Mouse (Mus musculus) liver, embryonic 14.5 days (tissue): ENCODE data around the gene Xbp1. TPM values are rescaled to one million over a fixed set of nuclear protein-coding genes. Genes with fewer than 3 reads are reported as not detected.
"Not testable (repeated sequence)": the region's sequence is repeated elsewhere in the genome, so short reads cannot be mapped to it uniquely, and the experiment has no call there.

Experiments used
- ATAC-seq: fragments of 200-750 bp; cut with Nextera tagmentation; 2 replicates; pipeline ENCODE4 v1.8.0; 2017; ENCODE audit warnings: moderate number of reproducible peaks, mild to moderate bottlenecking, moderate library complexity; ENCODE audit not compliant: insufficient read depth
- DNase-seq, 3 experiments: peaks; one replicate each; pipeline ENCODE4 v3.0.0-alpha.2; 2012 to 2013; ENCODE audit warnings: low read depth in 3 of 3, low spot score in 3 of 3
- H3K27ac ChIP-seq: fragments of 300-500 bp; sonication (generic); 2 replicates; pipeline ENCODE4 v1.5.1; 2014; ENCODE audit warnings: moderate library complexity, mild to moderate bottlenecking, control low read depth, inconsistent platforms
- H3K27me3 ChIP-seq: fragments of 300-500 bp; sonication (generic); 2 replicates; pipeline ENCODE4 v1.6.1; 2014; ENCODE audit warnings: mild to moderate bottlenecking, low read length, moderate library complexity; ENCODE audit not compliant: control insufficient read depth, insufficient read depth
- H3K36me3 ChIP-seq: fragments of 300-500 bp; sonication (generic); replicated peaks from 2 replicates; pipeline ENCODE4 v1.6.1; 2014; ENCODE audit warnings: low read depth; ENCODE audit not compliant: control insufficient read depth, insufficient read depth
- H3K4me1 ChIP-seq, 2 experiments: fragments of 200-500 bp in 1 of 2; fragments of 300-500 bp in 1 of 2; sonication (generic) in 1 of 2; replicated peaks; 2 replicates each; pipeline ENCODE4 v1.6.1; 2012 to 2014; ENCODE audit warnings: antibody characterized with exemption in 1 of 2, inconsistent platforms in 1 of 2, low read length in 1 of 2; ENCODE audit not compliant: control insufficient read depth in 2 of 2, insufficient read depth in 2 of 2
- H3K4me2 ChIP-seq: fragments of 300-500 bp; sonication (generic); 2 replicates; pipeline ENCODE4 v1.6.1; 2014; ENCODE audit warnings: low read depth, mild to moderate bottlenecking, control low read depth, moderate library complexity
- H3K4me3 ChIP-seq, 2 experiments: fragments of 200-500 bp in 1 of 2; fragments of 300-500 bp in 1 of 2; sonication (generic) in 1 of 2; 2 replicates each; pipeline ENCODE4 v1.5.1; 2012 to 2014; ENCODE audit warnings: low read depth in 2 of 2, low read length in 2 of 2, mild to moderate bottlenecking in 2 of 2, control low read depth in 1 of 2, inconsistent platforms in 1 of 2, moderate library complexity in 1 of 2; ENCODE audit not compliant: insufficient read depth in 1 of 2
- H3K9ac ChIP-seq: fragments of 300-500 bp; sonication (generic); replicated peaks from 2 replicates; pipeline ENCODE4 v1.6.1; 2014; ENCODE audit warnings: mild to moderate bottlenecking, control low read depth, moderate library complexity
- H3K9me3 ChIP-seq: fragments of 300-500 bp; sonication (generic); 2 replicates; pipeline ENCODE4 v1.6.1; 2016; ENCODE audit warnings: low read length, mixed read lengths; ENCODE audit not compliant: control insufficient read depth
- CTCF ChIP-seq: IDR thresholded peaks from 2 replicates; pipeline ENCODE4 v1.5.1; 2016; ENCODE audit warnings: antibody characterized with exemption, low read depth, control low read depth
- EP300 ChIP-seq: IDR thresholded peaks from 2 replicates; pipeline ENCODE4 v1.6.1; 2016; ENCODE audit warnings: antibody characterized with exemption, low read depth
- WGBS: fragments of 180-500 bp; shearing (Covaris S2); extraction: QIAGEN DNeasy Blood & Tissue Kit; methylation state at CpG from one replicate; pipeline ENCODE4 v1.1.7; 2014; ENCODE audit not compliant: insufficient replicate concordance; 5-methylcytosine and 5-hydroxymethylcytosine counted together
- polyA plus RNA-seq, 2 experiments: library from polyadenylated mRNA; depleted of rRNA in 1 of 2; stranded (reverse) in 1 of 2; unstranded in 1 of 2; fragments of >200 nt; fragmentation: Nextera tagmentation in 1 of 2; extraction: Ambion mirVana in 1 of 2; gene quantifications; 2 replicates each; pipeline versions ENCODE4 v1.2.1 to v1.2.3; 2012 to 2014

Gene Xbp1
- polyA plus RNA-seq, 2 experiments, result 33.6 to 92.5 TPM

DNA sequence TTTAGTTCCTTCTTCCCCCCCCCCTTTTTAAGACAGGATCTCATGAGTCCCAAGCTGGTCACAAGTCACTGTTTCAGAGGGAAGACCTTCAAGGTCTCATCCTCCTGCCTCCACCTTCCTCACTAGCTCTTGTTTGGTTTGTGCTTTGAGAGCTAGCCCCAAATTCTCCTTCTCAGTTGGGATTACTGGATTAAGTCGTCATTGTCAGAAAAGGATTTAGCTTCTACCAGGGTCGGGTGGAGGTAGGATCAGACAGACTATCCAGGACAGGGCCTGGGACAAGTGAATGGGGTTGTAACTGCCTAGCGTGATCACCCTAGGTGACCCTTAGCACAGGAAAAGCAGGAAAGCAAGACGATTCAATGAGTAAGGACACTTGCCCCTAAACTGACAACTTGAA lies 19.9 kb downstream of the Xbp1 start:
- H3K4me1 ChIP-seq, result peaks cover 15 to 24% of the 10 kb centered on the region in 2 experiments
- no peak for TF ChIP-seq CTCF
- TF ChIP-seq EP300, result no peak
- peak overlapping the region; percentile 74 to 81; a peak in 3 of 4 replicates for H3K4me3 ChIP-seq
- no peak overlapping the region for H3K27ac ChIP-seq
- H3K36me3 ChIP-seq, result peaks cover 16% of the 10 kb centered on the region
- peak overlapping the region; percentile 79 for H3K9ac ChIP-seq
- ATAC-seq (no peak), DNase-seq (no peak)
- H3K9me3 ChIP-seq, result no peaks in the 10 kb centered on the region
- no peaks in the 10 kb centered on the region for H3K27me3 ChIP-seq
- 33% methylated on average over 4 of the region's 4 CpGs for WGBS
- H3K4me2 ChIP-seq, result peak overlapping the region; percentile 71

- Histone ChIP-seq H3K9me3 (no peaks in the 10 kb centered on the region), H3K36me3 (peaks cover 13% of the 10 kb centered on the region), H3K9ac (peak overlapping the region; percentile 79), H3K4me2 (peak overlapping the region; percentile 71), H3K27ac (peak overlapping the region; percentile 8), H3K27me3 (no peaks in the 10 kb centered on the region), H3K4me3 (peak overlapping the region; percentile 74 to 81), H3K4me1 (peaks cover 15 to 24% of the 10 kb centered on the region in 2 experiments)
- TF ChIP-seq EP300, result no peak
- TF ChIP-seq CTCF, result no peak
- no peak for DNase-seq
- WGBS, result 1% methylated on average over 28 of the region's 28 CpGs
- ATAC-seq, result no peak
Observed at GRCm38 (mm10) chr11:5541230-5541798, 20.9 kb downstream of the Xbp1 start.

GRCm38 (mm10) chr11:5541799-5542481 lies 21.5 kb downstream of the Xbp1 start, which contains the start of gene Ccdc117:
Gene Ccdc117, minus strand, starts transcription at chr11:5542187.
- ATAC-seq, result peak; percentile 98
- H3K27ac ChIP-seq, result peak within 1 kb of the TSS; percentile 8
- H3K4me1 ChIP-seq, result peaks cover 15 to 24% of the 10 kb centered on the region in 2 experiments
- no peaks in the 10 kb centered on the region for H3K9me3 ChIP-seq
- WGBS, result under 1% methylated on average over 65 of the region's 65 CpGs
- peaks cover 11% of the 10 kb centered on the region; the same call in 1 of the 2 replicates for H3K36me3 ChIP-seq
- DNase-seq, result peak; percentile 91 to 93 (median 93)
- H3K4me2 ChIP-seq, result peak within 1 kb of the TSS; percentile 71
- peak within 1 kb of the TSS; percentile 74 to 81 for H3K4me3 ChIP-seq
- TF ChIP-seq EP300, result 0 out of 2 replicates have a peak, but pooled peaks have one; percentile 23
- TF ChIP-seq CTCF, result peak; percentile 60
- H3K9ac ChIP-seq, result peak within 1 kb of the TSS; percentile 79
- no peaks in the 10 kb centered on the region for H3K27me3 ChIP-seq

DNA sequence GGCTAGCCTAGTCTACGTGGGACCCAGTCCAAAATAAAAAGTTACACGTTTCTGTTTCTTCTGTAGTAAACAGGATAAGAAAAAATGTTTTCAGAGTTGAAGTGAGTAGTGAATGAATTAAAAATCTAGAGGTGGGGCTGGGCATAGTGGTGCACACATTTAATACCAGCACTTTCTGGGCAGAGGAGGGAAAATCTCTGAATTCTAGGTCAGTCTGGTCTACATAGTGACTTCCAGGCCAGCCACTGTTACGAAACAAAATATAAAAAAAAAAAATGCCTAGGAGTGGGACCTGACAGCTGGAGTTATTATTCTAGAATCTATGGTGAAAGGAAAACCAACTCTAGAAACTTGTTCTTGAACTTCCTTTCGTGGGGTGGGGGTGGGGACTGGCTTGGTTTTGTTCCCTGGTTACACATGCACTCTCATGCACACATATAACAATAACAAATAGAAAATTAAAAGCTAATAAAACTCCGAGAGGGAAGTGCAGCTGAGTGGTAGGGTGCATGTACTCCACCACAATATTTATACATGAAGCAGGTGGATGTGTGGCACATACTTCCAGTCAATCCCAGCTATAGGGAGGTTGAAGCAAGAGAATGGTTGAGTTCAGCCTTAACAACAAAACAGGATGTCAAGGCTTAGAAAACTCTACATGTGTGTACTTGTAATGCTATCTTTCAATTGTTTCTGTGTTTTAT lies 22.2 kb downstream of the Xbp1 start:
- Histone ChIP-seq H3K36me3 (peaks cover 11% of the 10 kb centered on the region; the same call in 1 of the 2 replicates), H3K27me3 (no peaks in the 10 kb centered on the region), H3K27ac (no peak overlapping the region), H3K4me2 (peak overlapping the region; percentile 71), H3K9ac (no peak overlapping the region), H3K9me3 (no peaks in the 10 kb centered on the region), H3K4me1 (peaks cover 15 to 24% of the 10 kb centered on the region in 2 experiments), H3K4me3 (peak overlapping the region; percentile 74 to 81)
- ATAC-seq (no peak), DNase-seq (no peak)
- TF ChIP-seq CTCF (no peak), EP300 (no peak)
- WGBS, result 38% methylated on average over 5 of the region's 5 CpGs

GRCm38 (mm10) chr11:5543281-5543680 lies 22.8 kb downstream of the Xbp1 start:
- no peak overlapping the region for H3K4me3 ChIP-seq
- no peak overlapping the region for H3K4me2 ChIP-seq
- no peaks in the 10 kb centered on the region for H3K9me3 ChIP-seq
- H3K27me3 ChIP-seq, result no peaks in the 10 kb centered on the region
- no peak overlapping the region for H3K9ac ChIP-seq
- H3K36me3 ChIP-seq, result peaks cover 11% of the 10 kb centered on the region; the same call in 1 of the 2 replicates
- ATAC-seq (no peak), DNase-seq (no peak)
- WGBS, result 59% methylated on average over 1 of the region's 1 CpGs
- TF ChIP-seq CTCF (no peak), EP300 (no peak)
- no peak overlapping the region for H3K27ac ChIP-seq
- H3K4me1 ChIP-seq, result peaks cover 15 to 24% of the 10 kb centered on the region in 2 experiments

GRCm38 (mm10) chr11:5544709-5545108 lies 24.2 kb downstream of the Xbp1 start:
- not testable (repeated sequence) for ATAC-seq, H3K4me2 ChIP-seq, H3K9ac ChIP-seq, H3K36me3 ChIP-seq, H3K9me3 ChIP-seq, H3K27me3 ChIP-seq, H3K27ac ChIP-seq, H3K4me3 ChIP-seq, DNase-seq
- peaks cover 11 to 19% of the 10 kb centered on the region in 2 experiments for H3K4me1 ChIP-seq
- WGBS, result 62% methylated on average over 1 of the region's 1 CpGs
